Mouse (Mus musculus) bone marrow macrophage, adult 2 months (primary cell): ENCODE results near the gene Pm20d2.

Experiments used
- CTCF ChIP-seq: IDR thresholded peaks from 2 replicates; pipeline ENCODE4 v1.5.1; 2012; ENCODE audit warnings: low read depth, mild to moderate bottlenecking, low read length, moderate library complexity
- POLR2A ChIP-seq: IDR thresholded peaks from 2 replicates; pipeline ENCODE4 v1.6.1; 2012; ENCODE audit warnings: mild to moderate bottlenecking, low read depth, low read length, borderline replicate concordance

GRCm38 (mm10) chr4:33188164-33188563 is 1.4 kb downstream of the Pm20d2 start:
- TF ChIP-seq CTCF (no peak), POLR2A (no peak)
